Mouse (Mus musculus) frontal cortex, postnatal 36 days (tissue): ENCODE results near the gene Dkkl1.
A peak's percentile ranks its signal among the peaks of the same experiment; 100 is the strongest.
"Not testable (repeated sequence)": the region's sequence is repeated elsewhere in the genome, so short reads cannot be mapped to it uniquely, and the experiment has no call there.

Source experiments
- DNase-seq, 2 experiments: peaks; one replicate each; pipeline ENCODE4 v3.0.0; 2022; ENCODE audit warnings: low spot score in 2 of 2

Dkkl1 gene

GRCm38 (mm10) chr7:45193871-45194785 is 17.8 kb downstream of the Dkkl1 start:
- no peak for DNase-seq

GRCm38 (mm10) chr7:45193406-45193805 is 18.5 kb downstream of the Dkkl1 start:
- no peak for DNase-seq

GRCm38 (mm10) chr7:45192585-45193310 is 19.2 kb downstream of the Dkkl1 start:
- DNase-seq, result no peak

- no peak for DNase-seq
These were observed 20.1 kb downstream of the Dkkl1 start for GRCm38 (mm10) chr7:45191803-45192363.

- DNase-seq, result no peak
These were observed 20.8 kb downstream of the Dkkl1 start for GRCm38 (mm10) chr7:45191161-45191560.

- no peak for DNase-seq
These were observed 21.8 kb downstream of the Dkkl1 start for GRCm38 (mm10) chr7:45190186-45190585.

- peak; percentile 64 to 74 for DNase-seq
These were observed 22.3 kb downstream of the Dkkl1 start for GRCm38 (mm10) chr7:45189600-45189999.

GRCm38 (mm10) chr7:45185921-45186320 is 26.0 kb downstream of the Dkkl1 start:
- DNase-seq, result no peak

- DNase-seq, result no peak
These were observed 28.3 kb downstream of the Dkkl1 start for GRCm38 (mm10) chr7:45183672-45184071.

- DNase-seq, result no peak
These were observed 29.3 kb downstream of the Dkkl1 start for GRCm38 (mm10) chr7:45182606-45183005.

- peak; percentile 86 to 88 for DNase-seq
These were observed 29.7 kb downstream of the Dkkl1 start for GRCm38 (mm10) chr7:45182199-45182601.

- no peak for DNase-seq
These were observed 30.4 kb downstream of the Dkkl1 start for GRCm38 (mm10) chr7:45181540-45181939.

- no peak for DNase-seq
These were observed 31.0 kb downstream of the Dkkl1 start, which contains the start of gene Pth2 for GRCm38 (mm10) chr7:45180896-45181477. Gene Pth2 (plus strand): TSS chr7:45180995.

- no peak for DNase-seq
These were observed 32.5 kb downstream of the Dkkl1 start, which contains the start of gene Gfy for GRCm38 (mm10) chr7:45179469-45179868. Gene Gfy (minus strand): TSS chr7:45179569.

GRCm38 (mm10) chr7:45178550-45178949 is 33.4 kb downstream of the Dkkl1 start:
- no peak for DNase-seq

GRCm38 (mm10) chr7:45176356-45176755 is 35.6 kb downstream of the Dkkl1 start:
- DNase-seq, result no peak

- DNase-seq, result no peak
These were observed 36.0 kb downstream of the Dkkl1 start for GRCm38 (mm10) chr7:45175929-45176328.

- DNase-seq, result no peak
These were observed 36.5 kb downstream of the Dkkl1 start for GRCm38 (mm10) chr7:45175398-45175797.

- no peak for DNase-seq
These were observed 37.2 kb downstream of the Dkkl1 start for GRCm38 (mm10) chr7:45174567-45175280.

GRCm38 (mm10) chr7:45173772-45174171 is 38.2 kb downstream of the Dkkl1 start:
- DNase-seq, result not testable (repeated sequence)

- DNase-seq, result no peak
These were observed 39.0 kb downstream of the Dkkl1 start for GRCm38 (mm10) chr7:45172974-45173373.
